12 mouse cellular contexts compared by ENCODE assay signal in the genomic region with DNA sequence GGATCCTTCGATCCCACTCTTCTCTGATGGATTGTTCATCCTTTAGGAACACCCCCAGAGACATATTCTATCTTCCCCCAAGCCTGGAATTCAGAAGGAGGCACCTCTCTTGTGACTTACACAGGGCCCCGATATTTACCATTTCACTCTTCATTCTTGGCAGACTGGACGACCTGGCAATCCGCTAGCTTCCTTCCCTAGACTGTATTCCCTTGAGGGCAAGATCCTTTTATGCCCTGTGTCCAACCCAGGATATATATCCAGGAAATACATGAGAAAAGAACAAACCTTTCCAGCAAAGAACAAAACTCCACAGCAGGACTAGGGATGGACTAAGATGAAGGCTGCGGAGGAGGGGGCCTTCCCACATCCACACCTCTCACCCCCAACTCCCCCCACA. TPM values are rescaled to one million over a fixed set of nuclear protein-coding genes. Genes with fewer than 3 reads are reported as not detected.
DNase-seq lines count a peak whose midpoint lies in the region; ATAC-seq and TF ChIP-seq lines count a peak whose summit lies in the region.
"Had no signal": no experiment of that assay in that cellular context is flagged by ENCODE, and none has a peak within 500 bp of the region (broad histone marks: within the 10 kb centered on the region; RNA-seq: fewer than 3 reads in every experiment).

No protein-coding gene starts in this region.

- H3K36me3 ChIP-seq in hindbrain, embryonic 13.5 days: no peaks in the 10 kb centered on the region
- no peaks in the 10 kb centered on the region for H3K36me3 ChIP-seq in hindbrain, embryonic 11.5 days (ENCODE audit: control insufficient read depth, insufficient read depth, low read length)
- H3K36me3 ChIP-seq in hindbrain, embryonic 15.5 days: no peaks in the 10 kb centered on the region
- H3K36me3 ChIP-seq in midbrain, embryonic 16.5 days (ENCODE audit: control insufficient read depth, insufficient read depth, low read length): no peaks in the 10 kb centered on the region
- H3K36me3 ChIP-seq in liver, embryonic 11.5 days (ENCODE audit: control insufficient read depth, insufficient read depth, low read length): no peaks in the 10 kb centered on the region
- H3K36me3 ChIP-seq: liver, embryonic 13.5 days had no signal

- H3K27me3 ChIP-seq in hindbrain, embryonic 13.5 days: peaks cover 53% of the 10 kb centered on the region
- peaks cover 15% of the 10 kb centered on the region for H3K27me3 ChIP-seq in hindbrain, embryonic 11.5 days (ENCODE audit: control insufficient read depth, insufficient read depth, low read length)
- 0 out of 2 replicates have a peak, but pooled peaks cover 3% of the 10 kb centered on the region for H3K27me3 ChIP-seq in hindbrain, embryonic 15.5 days
- no peaks in the 10 kb centered on the region for H3K27me3 ChIP-seq in midbrain, embryonic 16.5 days (ENCODE audit: control insufficient read depth, insufficient read depth, low read depth, low read length)
- peaks cover 52% of the 10 kb centered on the region for H3K27me3 ChIP-seq in liver, embryonic 11.5 days (replicated peaks; ENCODE audit: control insufficient read depth, insufficient read depth, low read length)

- peak overlapping the region; percentile 59 for H3K9ac ChIP-seq in hindbrain, embryonic 13.5 days
- no peak overlapping the region for H3K9ac ChIP-seq in hindbrain, embryonic 11.5 days (ENCODE audit: low read depth, low read length)
- H3K9ac ChIP-seq in hindbrain, embryonic 15.5 days: no peak overlapping the region
- H3K9ac ChIP-seq in midbrain, embryonic 16.5 days (ENCODE audit: low read depth, low read length): peak overlapping the region; percentile 23
- H3K9ac ChIP-seq in liver, embryonic 11.5 days (ENCODE audit: low read depth, low read length): no peak overlapping the region
- H3K9ac ChIP-seq: liver, embryonic 13.5 days had no signal

- H3K4me3 ChIP-seq in hindbrain, embryonic 13.5 days: no peak overlapping the region
- no peak overlapping the region for H3K4me3 ChIP-seq in hindbrain, embryonic 11.5 days (ENCODE audit: low read depth, low read length)
- H3K4me3 ChIP-seq in cortical plate, adult 2 months (ENCODE audit: insufficient read depth, low read length): peak overlapping the region; percentile 37; the same call in 1 of the 2 replicates
- H3K4me3 ChIP-seq in hindbrain, embryonic 15.5 days: 0 out of 2 replicates have a peak overlapping the region, but pooled peaks have one; percentile 4
- H3K4me3 ChIP-seq in midbrain, embryonic 16.5 days (ENCODE audit: low read depth, low read length): no peak overlapping the region
- no peak overlapping the region for H3K4me3 ChIP-seq in liver, embryonic 11.5 days (ENCODE audit: low read depth, low read length)
- H3K4me3 ChIP-seq: erythroblast, embryonic 14.5 days; liver, embryonic 13.5 days had no signal

- no peak for DNase-seq in hindbrain, embryonic 11.5 days (ENCODE audit: low spot score)
- DNase-seq in liver, embryonic 11.5 days (ENCODE audit: low spot score): no peak
- DNase-seq in kidney, postnatal 14 days: no peak
- DNase-seq in urinary bladder, postnatal 4 days (ENCODE audit: low spot score in 2 of 2): no peak
- DNase-seq: kidney, adult 8-10 months; liver, embryonic 13.5 days had no signal

- peak overlapping the region; percentile 92 for H3K27ac ChIP-seq in hindbrain, embryonic 13.5 days
- H3K27ac ChIP-seq in hindbrain, embryonic 11.5 days (ENCODE audit: low read depth, low read length): no peak overlapping the region
- H3K27ac ChIP-seq in cortical plate, adult 2 months (ENCODE audit: insufficient read depth, low read length): no peak overlapping the region
- peak overlapping the region; percentile 81 for H3K27ac ChIP-seq in hindbrain, embryonic 15.5 days (replicated peaks)
- peak overlapping the region; percentile 81 for H3K27ac ChIP-seq in midbrain, embryonic 16.5 days (ENCODE audit: low read length)
- H3K27ac ChIP-seq in liver, embryonic 11.5 days (ENCODE audit: low read depth, low read length): no peak overlapping the region
- H3K27ac ChIP-seq: liver, embryonic 13.5 days had no signal

- peaks cover 63% of the 10 kb centered on the region for H3K4me1 ChIP-seq in hindbrain, embryonic 13.5 days (replicated peaks)
- peaks cover 19% of the 10 kb centered on the region for H3K4me1 ChIP-seq in hindbrain, embryonic 11.5 days (replicated peaks; ENCODE audit: control insufficient read depth, insufficient read depth, low read length)
- H3K4me1 ChIP-seq in cortical plate, adult 2 months (ENCODE audit: control insufficient read depth, insufficient read depth, low read length): peaks cover 10% of the 10 kb centered on the region
- peaks cover 55% of the 10 kb centered on the region for H3K4me1 ChIP-seq in hindbrain, embryonic 15.5 days (replicated peaks)
- H3K4me1 ChIP-seq in midbrain, embryonic 16.5 days (ENCODE audit: control insufficient read depth, insufficient read depth, low read length): peaks cover 39% of the 10 kb centered on the region
- peaks cover 2% of the 10 kb centered on the region; the same call in 1 of the 2 replicates for H3K4me1 ChIP-seq in liver, embryonic 11.5 days (replicated peaks; ENCODE audit: control insufficient read depth, insufficient read depth, low read length)

- H3K9me3 ChIP-seq in hindbrain, embryonic 13.5 days: no peaks in the 10 kb centered on the region
- H3K9me3 ChIP-seq in hindbrain, embryonic 11.5 days (ENCODE audit: control insufficient read depth, low read length): no peaks in the 10 kb centered on the region
- no peaks in the 10 kb centered on the region for H3K9me3 ChIP-seq in hindbrain, embryonic 15.5 days
- no peaks in the 10 kb centered on the region for H3K9me3 ChIP-seq in midbrain, embryonic 16.5 days (replicated peaks; ENCODE audit: control insufficient read depth, low read length, poor library complexity, severe bottlenecking)
- H3K9me3 ChIP-seq in liver, embryonic 11.5 days (ENCODE audit: control insufficient read depth, low read length): no peaks in the 10 kb centered on the region
- H3K9me3 ChIP-seq: liver, embryonic 13.5 days had no signal

- no peak for ATAC-seq in hindbrain, embryonic 13.5 days (ENCODE audit: low FRiP score)
- ATAC-seq in hindbrain, embryonic 11.5 days (ENCODE audit: low FRiP score): no peak
- no peak for ATAC-seq in hindbrain, embryonic 15.5 days (ENCODE audit: low FRiP score, low read depth)
- no peak for ATAC-seq in midbrain, embryonic 16.5 days
- no peak for ATAC-seq in liver, embryonic 11.5 days (replicated peaks; ENCODE audit: low FRiP score)
- ATAC-seq: lung, postnatal 0 days had no signal

- WGBS in hindbrain, embryonic 13.5 days: 25% methylated on average over 5 of the region's 5 CpGs
- 28% methylated on average over 5 of the region's 5 CpGs for WGBS in hindbrain, embryonic 11.5 days
- 17% methylated on average over 5 of the region's 5 CpGs for WGBS in hindbrain, embryonic 15.5 days
- 16% methylated on average over 5 of the region's 5 CpGs for WGBS in midbrain, embryonic 16.5 days
- WGBS in liver, embryonic 11.5 days: 34% methylated on average over 5 of the region's 5 CpGs

- TF ChIP-seq CTCF in cortical plate, adult 2 months (IDR thresholded peaks at IDR 0.05; ENCODE audit: extremely low read depth, insufficient read depth, low read length): no peak

- no peak for TF ChIP-seq POLR2A in cortical plate, adult 2 months (IDR thresholded peaks at IDR 0.05; ENCODE audit: extremely low read depth, insufficient read depth, low read length)

- peak overlapping the region; percentile 34 for H3K4me2 ChIP-seq in hindbrain, embryonic 13.5 days
- H3K4me2 ChIP-seq in hindbrain, embryonic 11.5 days (replicated peaks; ENCODE audit: low read depth, low read length): no peak overlapping the region
- H3K4me2 ChIP-seq in hindbrain, embryonic 15.5 days: peak overlapping the region; percentile 39
- peak overlapping the region; percentile 37 for H3K4me2 ChIP-seq in midbrain, embryonic 16.5 days (ENCODE audit: low read length)
- H3K4me2 ChIP-seq in liver, embryonic 11.5 days: no peak overlapping the region

RNA-seq across cellular contexts. Expression of gene Tnrc6c, which starts 56.3 kb away (rescaled TPM):
- polyA plus RNA-seq in hindbrain, embryonic 13.5 days (2015; fragmentation: Nextera tagmentation; extraction: Ambion mirVana): 24.9 and 27.3 TPM in 2 replicates
- polyA plus RNA-seq in hindbrain, embryonic 11.5 days (2014; fragmentation: Nextera tagmentation; extraction: Ambion mirVana): 17.0 and 20.6 TPM in 2 replicates
- 46.9 and 54.7 TPM in 2 replicates for polyA plus RNA-seq in cortical plate, adult 2 months (2012; rRNA removed)
- polyA plus RNA-seq in hindbrain, embryonic 15.5 days (2015; fragmentation: Nextera tagmentation; extraction: Ambion mirVana): 24.2 and 24.7 TPM in 2 replicates
- polyA plus RNA-seq in midbrain, embryonic 16.5 days (2015; fragmentation: Nextera tagmentation; extraction: Ambion mirVana): 28.1 and 31.6 TPM in 2 replicates
- 8.0 TPM in 2 replicates for polyA plus RNA-seq in liver, embryonic 11.5 days (2014; fragmentation: Nextera tagmentation; extraction: Ambion mirVana)

Comparison
In these comparisons a context has a peak if more than half of its experiments do, and no peak if none do; other contexts are left out.
1. H3K27ac ChIP-seq: peak in hindbrain, embryonic 13.5 days (single experiment), hindbrain, embryonic 15.5 days (single experiment) and midbrain, embryonic 16.5 days (single experiment); none in hindbrain, embryonic 11.5 days (single experiment), cortical plate, adult 2 months (single experiment) and liver, embryonic 11.5 days (single experiment).
2. H3K4me2 ChIP-seq: peak in hindbrain, embryonic 13.5 days (single experiment), hindbrain, embryonic 15.5 days (single experiment) and midbrain, embryonic 16.5 days (single experiment); none in hindbrain, embryonic 11.5 days (single experiment) and liver, embryonic 11.5 days (single experiment).
3. H3K4me3 ChIP-seq: peak in cortical plate, adult 2 months (single experiment) and hindbrain, embryonic 15.5 days (single experiment); none in hindbrain, embryonic 13.5 days (single experiment), hindbrain, embryonic 11.5 days (single experiment), midbrain, embryonic 16.5 days (single experiment) and liver, embryonic 11.5 days (single experiment).
4. H3K9ac ChIP-seq: peak in hindbrain, embryonic 13.5 days (single experiment) and midbrain, embryonic 16.5 days (single experiment); none in hindbrain, embryonic 11.5 days (single experiment), hindbrain, embryonic 15.5 days (single experiment) and liver, embryonic 11.5 days (single experiment).